Mouse (Mus musculus): ENCODE measurements around the gene Zbed3. TPM values are rescaled to one million over a fixed set of nuclear protein-coding genes. Genes with fewer than 3 reads are reported as not detected.

Gene Zbed3
- polyA plus RNA-seq, 1 experiment from 2014 or later: 59.9 TPM

Other genes with a start within 250 kb of the Zbed3 start
- gene Pde8b, start 73.3 kb upstream of the Zbed3 start, polyA plus RNA-seq (2015; fragmentation: Nextera tagmentation; extraction: Ambion mirVana): 8.0 and 9.4 TPM in 2 replicates
- gene Aggf1, start 51.7 kb downstream of the Zbed3 start, polyA plus RNA-seq (2015; fragmentation: Nextera tagmentation; extraction: Ambion mirVana): 27.0 and 28.5 TPM in 2 replicates
- 0.18 TPM in 1 of 2 replicates, not detected in the other for gene Crhbp, start 121.3 kb downstream of the Zbed3 start, polyA plus RNA-seq (2015; fragmentation: Nextera tagmentation; extraction: Ambion mirVana)
- gene S100z, start 155.1 kb downstream of the Zbed3 start, polyA plus RNA-seq (2015; fragmentation: Nextera tagmentation; extraction: Ambion mirVana): not detected in 2 replicates
- gene F2rl1, start 201.6 kb downstream of the Zbed3 start, polyA plus RNA-seq (2015; fragmentation: Nextera tagmentation; extraction: Ambion mirVana): 5.5 and 5.8 TPM in 2 replicates